Mouse (Mus musculus): ENCODE measurements around the gene Cacna1d. TPM values are rescaled to one million over a fixed set of nuclear protein-coding genes. Genes with fewer than 3 reads are reported as not detected.
A peak's percentile ranks its signal among the peaks of the same experiment; 100 is the strongest.

Cacna1d gene
- total and polyA plus RNA-seq, 2 experiments from 2014 or later, result 6.1 to 27.6 TPM

DNA sequence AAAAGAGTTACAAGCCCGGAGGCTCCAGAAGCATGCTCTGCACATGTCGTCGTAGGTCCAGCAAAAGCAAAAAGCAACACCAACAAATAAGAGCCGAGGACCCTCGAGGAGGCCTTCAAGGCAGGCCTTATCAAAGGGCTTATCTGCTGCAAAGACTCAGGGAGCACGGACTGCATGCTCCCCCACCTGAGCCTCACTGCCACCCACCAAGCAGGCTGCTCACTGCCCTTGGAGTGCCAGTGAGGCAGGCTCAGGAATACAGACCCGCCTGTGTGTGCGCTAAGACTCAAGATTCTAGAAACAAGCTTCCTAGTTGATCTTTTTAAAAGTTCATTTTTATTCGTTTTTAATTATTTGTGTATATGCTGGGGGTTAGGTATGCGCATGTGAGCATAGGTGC is 181.0 kb downstream of the Cacna1d start:
- WGBS, result 90% methylated on average over 10 of the region's 10 CpGs
- no peak overlapping the region for H3K4me3 ChIP-seq (ENCODE audit: low read length)

DNA sequence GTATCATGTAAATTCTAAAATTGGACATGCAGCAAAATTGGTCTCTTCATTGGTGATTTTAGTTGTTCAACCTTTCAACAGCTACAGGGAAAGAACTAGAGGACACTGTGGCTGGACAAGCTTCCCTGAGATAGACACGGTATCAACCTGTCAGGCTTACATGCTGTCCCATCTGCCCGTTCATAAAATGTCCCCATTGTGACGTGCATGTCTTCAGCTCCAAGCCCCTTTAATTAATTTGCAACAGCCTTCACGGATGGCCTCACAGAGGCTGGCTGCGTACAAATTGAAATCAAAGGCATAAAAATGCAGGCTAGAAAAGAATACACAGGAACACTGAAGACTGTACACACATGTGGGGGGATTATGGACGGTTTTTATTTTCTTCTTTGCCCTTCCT is 185.0 kb downstream of the Cacna1d start:
- WGBS, result 31% methylated on average over 6 of the region's 6 CpGs

More for the DNA sequence above, 181.0 kb downstream of the Cacna1d start:
- no peaks in the 10 kb centered on the region for H3K36me3 ChIP-seq (ENCODE audit: insufficient read depth, low read length)
- DNase-seq (ENCODE audit: low spot score) (no peak), ATAC-seq (no peak)
- H3K27me3 ChIP-seq (ENCODE audit: insufficient read depth, low read length), result no peaks in the 10 kb centered on the region
- TF ChIP-seq CTCF (IDR thresholded peaks at IDR 0.05; ENCODE audit: low read depth), result no peak
- H3K9me3 ChIP-seq (ENCODE audit: low read length), result no peaks in the 10 kb centered on the region
- no peak overlapping the region for H3K27ac ChIP-seq
- no peak overlapping the region for H3K9ac ChIP-seq (replicated peaks; ENCODE audit: low read length)
- H3K4me1 ChIP-seq (ENCODE audit: insufficient read depth, low read length), result no peaks in the 10 kb centered on the region
- H3K4me2 ChIP-seq (ENCODE audit: low read depth, low read length), result no peak overlapping the region

DNA sequence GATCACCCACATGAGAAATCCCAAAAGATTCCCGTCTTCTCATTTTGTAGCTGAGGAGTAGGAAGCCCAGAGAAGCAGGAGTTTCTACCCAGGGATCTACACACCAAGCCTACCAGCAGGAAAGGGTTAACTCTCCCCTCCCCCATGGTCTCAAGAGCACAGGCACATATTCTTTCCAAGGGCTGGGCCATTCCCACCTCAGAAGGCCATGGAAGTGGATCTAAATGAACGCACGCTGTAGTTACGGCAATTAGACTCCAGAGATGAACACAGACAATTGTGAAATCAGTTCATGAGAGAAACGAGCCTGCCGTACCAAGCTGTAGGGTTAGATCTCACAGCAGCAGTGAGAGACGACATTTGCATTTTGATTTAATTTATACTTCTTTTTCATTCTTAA is 191.3 kb downstream of the Cacna1d start:
- H3K27ac ChIP-seq, result no peak overlapping the region
- no peak overlapping the region for H3K9ac ChIP-seq (replicated peaks; ENCODE audit: low read length)
- no peak for TF ChIP-seq CTCF (IDR thresholded peaks at IDR 0.05; ENCODE audit: low read depth)
- no peaks in the 10 kb centered on the region for H3K27me3 ChIP-seq (ENCODE audit: insufficient read depth, low read length)
- ATAC-seq (no peak), DNase-seq (ENCODE audit: low spot score) (no peak)
- 56% methylated on average over 7 of the region's 7 CpGs for WGBS
- H3K4me3 ChIP-seq (ENCODE audit: low read length), result no peak overlapping the region
- no peaks in the 10 kb centered on the region for H3K36me3 ChIP-seq (ENCODE audit: insufficient read depth, low read length)
- H3K9me3 ChIP-seq (ENCODE audit: low read length), result no peaks in the 10 kb centered on the region
- H3K4me1 ChIP-seq (ENCODE audit: insufficient read depth, low read length), result no peaks in the 10 kb centered on the region
- H3K4me2 ChIP-seq (ENCODE audit: low read depth, low read length), result no peak overlapping the region

More for the DNA sequence above, 185.0 kb downstream of the Cacna1d start:
- no peaks in the 10 kb centered on the region for H3K27me3 ChIP-seq (ENCODE audit: insufficient read depth, low read length)
- no peaks in the 10 kb centered on the region for H3K36me3 ChIP-seq (ENCODE audit: insufficient read depth, low read length)
- no peak overlapping the region for H3K4me2 ChIP-seq (ENCODE audit: low read depth, low read length)
- H3K27ac ChIP-seq, result no peak overlapping the region
- no peak overlapping the region for H3K9ac ChIP-seq (replicated peaks; ENCODE audit: low read length)
- H3K4me1 ChIP-seq (ENCODE audit: insufficient read depth, low read length), result no peaks in the 10 kb centered on the region
- ATAC-seq, result no peak
- DNase-seq (ENCODE audit: low spot score), result no peak
- TF ChIP-seq CTCF (IDR thresholded peaks at IDR 0.05; ENCODE audit: low read depth), result no peak
- no peak overlapping the region for H3K4me3 ChIP-seq (ENCODE audit: low read length)
- H3K9me3 ChIP-seq (ENCODE audit: low read length), result no peaks in the 10 kb centered on the region

DNA sequence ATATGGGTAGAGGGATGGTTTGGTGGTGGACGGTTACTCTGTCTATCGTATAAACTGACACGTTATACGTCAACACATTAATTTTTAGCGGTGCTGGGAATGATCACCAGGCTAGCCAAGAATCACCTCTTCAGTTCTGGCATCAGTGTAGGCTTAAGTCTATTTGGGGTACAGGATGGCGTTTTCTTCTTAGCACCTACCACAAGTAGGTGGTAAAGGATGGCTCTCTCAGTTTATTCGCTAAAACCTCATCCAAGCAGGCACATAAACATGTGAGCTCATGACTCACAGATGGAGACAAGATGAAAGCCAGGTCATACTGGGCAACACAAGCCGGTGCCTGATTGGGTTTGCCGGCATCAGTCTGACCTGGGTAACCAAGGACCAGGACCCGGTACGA is 193.8 kb downstream of the Cacna1d start:
- Histone ChIP-seq H3K4me3 (ENCODE audit: low read length) (no peak overlapping the region), H3K9ac (replicated peaks; ENCODE audit: low read length) (no peak overlapping the region), H3K4me2 (ENCODE audit: low read depth, low read length) (no peak overlapping the region), H3K27me3 (ENCODE audit: insufficient read depth, low read length) (no peaks in the 10 kb centered on the region), H3K4me1 (ENCODE audit: insufficient read depth, low read length) (no peaks in the 10 kb centered on the region), H3K36me3 (ENCODE audit: insufficient read depth, low read length) (no peaks in the 10 kb centered on the region), H3K27ac (no peak overlapping the region), H3K9me3 (ENCODE audit: low read length) (no peaks in the 10 kb centered on the region)
- ATAC-seq, result no peak
- TF ChIP-seq CTCF (IDR thresholded peaks at IDR 0.05; ENCODE audit: low read depth), result no peak
- WGBS, result 95% methylated on average over 11 of the region's 11 CpGs
- DNase-seq (ENCODE audit: low spot score), result no peak

DNA sequence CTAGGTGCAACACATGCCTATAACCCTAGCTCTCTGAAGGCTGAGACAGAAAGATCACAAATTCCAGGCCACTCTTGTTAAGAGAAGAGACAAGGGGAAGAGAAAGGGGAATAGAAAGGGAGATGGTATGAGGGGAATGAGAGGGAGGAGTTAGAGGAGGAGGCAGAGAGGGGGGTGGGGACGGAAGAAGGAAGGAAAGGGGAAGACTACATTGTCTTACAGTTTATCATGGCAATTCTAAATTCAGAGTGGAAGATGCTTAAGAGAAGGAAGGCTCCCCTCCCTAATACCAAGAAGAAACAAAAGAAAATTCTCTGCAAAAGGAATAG is 199.2 kb downstream of the Cacna1d start:
- no peak overlapping the region for H3K4me2 ChIP-seq (ENCODE audit: low read depth, low read length)
- no peak for ATAC-seq
- no peak for DNase-seq (ENCODE audit: low spot score)
- H3K9me3 ChIP-seq (ENCODE audit: low read length), result no peaks in the 10 kb centered on the region
- no peak overlapping the region for H3K9ac ChIP-seq (replicated peaks; ENCODE audit: low read length)
- H3K4me3 ChIP-seq (ENCODE audit: low read length), result no peak overlapping the region
- H3K27ac ChIP-seq, result no peak overlapping the region
- no peaks in the 10 kb centered on the region for H3K4me1 ChIP-seq (ENCODE audit: insufficient read depth, low read length)
- no peaks in the 10 kb centered on the region for H3K36me3 ChIP-seq (ENCODE audit: insufficient read depth, low read length)
- TF ChIP-seq CTCF (IDR thresholded peaks at IDR 0.05; ENCODE audit: low read depth), result no peak
- WGBS, result 24% methylated on average over 1 of the region's 1 CpGs
- H3K27me3 ChIP-seq (ENCODE audit: insufficient read depth, low read length), result no peaks in the 10 kb centered on the region

DNA sequence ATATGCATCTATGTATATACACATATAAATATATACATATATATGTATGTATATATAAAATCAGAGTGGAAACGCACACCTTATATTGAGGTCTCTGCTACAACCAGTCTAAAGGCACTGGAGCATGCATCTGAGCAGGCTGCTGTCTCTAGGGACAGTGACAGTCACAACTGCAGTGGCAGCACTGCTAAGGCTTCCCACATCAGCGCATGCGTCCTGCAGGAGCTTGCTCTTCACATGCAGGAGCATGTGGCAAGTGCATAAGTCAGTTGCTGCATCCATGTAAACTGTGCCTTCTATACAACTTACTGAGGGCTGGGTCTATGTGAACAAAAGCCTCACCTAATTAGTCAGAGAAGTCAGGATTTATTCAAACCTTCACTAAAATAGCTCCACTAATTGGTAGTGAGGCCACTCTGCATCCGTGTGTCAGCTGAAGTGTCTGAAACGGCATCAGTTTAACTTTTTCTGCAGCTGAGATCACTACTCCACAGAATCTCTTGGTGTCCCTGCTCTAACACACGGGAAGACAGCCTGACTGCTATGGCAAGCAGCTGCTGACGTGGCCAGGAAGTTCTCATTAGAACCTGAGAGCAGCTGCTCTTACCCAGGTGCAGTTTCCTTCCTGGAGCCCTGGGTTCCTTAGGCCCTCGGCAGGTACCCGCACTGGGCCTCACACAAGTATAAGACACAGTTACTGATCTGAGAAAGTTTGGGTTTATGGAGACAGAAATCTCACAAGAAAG is 199.7 kb downstream of the Cacna1d start:
- H3K27ac ChIP-seq, result no peak overlapping the region
- 60% methylated on average over 9 of the region's 9 CpGs for WGBS

DNA sequence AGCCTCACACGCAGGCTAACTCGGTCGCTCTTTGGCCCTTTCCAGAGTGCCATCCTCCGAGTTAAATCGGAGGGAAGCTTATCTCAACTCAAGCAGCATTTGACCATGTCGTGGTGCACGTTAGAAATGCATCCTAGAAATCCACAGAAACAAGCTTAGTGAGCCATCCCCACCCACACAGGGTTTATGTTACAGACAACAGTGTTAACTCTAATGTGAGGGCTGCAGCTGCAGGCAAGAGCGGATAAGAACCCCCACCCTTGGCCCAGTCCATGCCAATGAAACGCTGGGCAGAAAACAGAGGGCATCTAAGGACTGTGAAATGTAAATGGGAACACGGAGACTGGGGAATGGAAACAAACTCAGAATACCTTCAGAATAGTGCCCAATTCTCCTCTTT is 206.8 kb downstream of the Cacna1d start:
- no peak overlapping the region for H3K27ac ChIP-seq
- no peak for DNase-seq (ENCODE audit: low spot score)
- H3K4me1 ChIP-seq (ENCODE audit: insufficient read depth, low read length), result no peaks in the 10 kb centered on the region
- H3K4me2 ChIP-seq (ENCODE audit: low read depth, low read length), result no peak overlapping the region
- no peak overlapping the region for H3K4me3 ChIP-seq (ENCODE audit: low read length)
- H3K9me3 ChIP-seq (ENCODE audit: low read length), result no peaks in the 10 kb centered on the region
- WGBS, result 71% methylated on average over 10 of the region's 10 CpGs
- TF ChIP-seq CTCF (IDR thresholded peaks at IDR 0.05; ENCODE audit: low read depth), result no peak
- no peak overlapping the region for H3K9ac ChIP-seq (replicated peaks; ENCODE audit: low read length)
- no peak for ATAC-seq
- no peaks in the 10 kb centered on the region for H3K36me3 ChIP-seq (ENCODE audit: insufficient read depth, low read length)
- H3K27me3 ChIP-seq (ENCODE audit: insufficient read depth, low read length), result no peaks in the 10 kb centered on the region

More for the DNA sequence above, 199.7 kb downstream of the Cacna1d start:
- H3K4me1 ChIP-seq (ENCODE audit: insufficient read depth, low read length), result no peaks in the 10 kb centered on the region
- H3K9me3 ChIP-seq (ENCODE audit: low read length), result no peaks in the 10 kb centered on the region
- H3K4me3 ChIP-seq (ENCODE audit: low read length), result no peak overlapping the region
- TF ChIP-seq CTCF (IDR thresholded peaks at IDR 0.05; ENCODE audit: low read depth), result no peak
- no peaks in the 10 kb centered on the region for H3K36me3 ChIP-seq (ENCODE audit: insufficient read depth, low read length)
- H3K4me2 ChIP-seq (ENCODE audit: low read depth, low read length), result no peak overlapping the region
- no peaks in the 10 kb centered on the region for H3K27me3 ChIP-seq (ENCODE audit: insufficient read depth, low read length)
- peak; percentile 52 for DNase-seq (ENCODE audit: low spot score)
- H3K9ac ChIP-seq (replicated peaks; ENCODE audit: low read length), result no peak overlapping the region
- no peak for ATAC-seq

Data from hindbrain, postnatal 0 days (tissue).